Mouse (Mus musculus) forelimb bud, embryonic 11.5 days (tissue): Measurements from ENCODE around the gene Cdca3.

Experiments
- DNase-seq: peaks from one replicate; pipeline ENCODE4 v3.0.0-alpha.2; 2012; ENCODE audit warnings: low read depth, low spot score

Cdca3 gene

DNA sequence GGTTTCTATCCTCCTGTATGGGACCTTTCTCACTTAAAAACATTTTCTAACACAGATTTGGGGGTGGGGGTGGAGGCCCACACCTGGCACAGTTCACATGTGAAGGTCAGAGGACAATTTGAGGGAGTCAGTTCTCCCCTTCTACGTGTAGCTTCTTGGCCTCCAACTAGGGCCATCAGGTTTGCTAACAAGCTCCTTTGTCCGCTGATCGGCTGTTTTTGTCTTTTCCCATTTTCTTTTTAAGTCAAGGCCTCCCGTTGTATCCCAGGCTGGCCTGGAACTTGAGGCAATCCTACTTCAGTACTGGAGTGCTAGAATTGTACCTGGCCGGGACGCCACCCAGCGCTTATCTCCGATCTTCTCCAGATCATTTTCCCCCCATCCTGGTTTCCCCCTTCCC is 2.3 kb downstream of the Cdca3 start:
- DNase-seq: no peak

DNA sequence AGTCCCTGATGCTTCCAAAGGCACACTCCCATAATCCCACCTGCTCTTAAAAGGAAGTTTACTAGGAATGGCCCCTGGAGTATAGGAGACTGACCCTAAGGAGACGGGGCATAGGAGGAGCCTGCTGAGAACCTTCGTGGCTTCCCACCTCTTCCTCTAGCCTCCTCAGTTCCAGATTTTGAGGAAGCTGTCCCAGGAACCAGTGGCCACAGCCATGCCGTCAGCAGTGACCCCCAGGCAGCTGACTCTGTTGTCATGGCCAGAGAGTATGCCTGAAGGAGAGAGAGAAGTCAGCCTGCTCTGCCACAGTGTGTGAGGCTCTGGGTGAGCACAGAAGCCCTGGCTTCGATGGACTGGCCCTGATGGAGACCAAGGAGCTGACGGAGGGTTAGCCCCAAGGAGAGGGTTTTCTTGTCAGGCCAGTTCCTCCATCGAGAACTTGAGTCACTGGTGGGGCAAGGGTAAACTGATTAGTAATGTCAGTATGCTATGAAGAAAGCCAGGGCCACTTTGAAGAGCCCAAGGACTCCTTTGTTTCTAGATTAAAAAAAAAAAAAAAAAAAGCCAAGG is 5.2 kb downstream of the Cdca3 start:
- DNase-seq: no peak

DNA sequence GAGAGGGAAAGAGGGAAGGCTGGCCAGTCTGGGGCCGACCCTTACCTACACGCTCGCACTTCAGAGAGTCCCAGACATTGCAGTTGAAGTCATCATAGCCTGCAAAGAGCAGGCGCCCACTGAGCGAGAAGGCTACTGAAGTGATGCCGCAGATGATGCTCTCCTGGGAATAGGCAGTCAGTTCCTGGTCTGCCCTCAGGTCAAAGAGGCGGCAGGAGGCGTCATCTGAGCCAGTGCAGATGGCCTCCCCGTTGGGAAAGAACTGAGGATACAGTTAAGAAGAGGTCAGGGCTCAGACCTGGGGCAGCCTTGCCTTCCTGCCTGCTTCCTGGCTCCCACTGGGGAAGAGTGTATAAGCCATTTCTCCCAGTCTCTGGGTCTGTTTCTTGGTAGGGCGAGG is 6.2 kb downstream of the Cdca3 start:
- no peak for DNase-seq

DNA sequence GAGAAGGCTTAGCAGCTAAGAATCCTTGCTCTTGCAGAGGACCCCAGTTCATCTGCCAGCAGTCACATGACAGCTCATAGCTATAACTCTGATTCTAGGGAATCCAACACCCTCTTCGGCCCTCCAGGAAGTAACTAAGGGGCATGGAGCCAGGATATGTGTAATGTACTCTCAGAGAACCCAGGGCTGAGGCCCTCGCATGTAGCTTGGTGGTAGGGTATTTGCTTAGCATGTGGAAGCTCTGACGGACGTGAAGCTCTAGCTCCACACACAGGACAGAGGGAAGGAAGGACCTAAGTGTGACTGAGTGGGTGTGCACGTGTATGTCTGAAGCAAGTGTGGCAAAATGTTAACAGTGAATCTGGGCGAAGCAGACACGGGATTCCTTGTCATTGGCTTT is 7.1 kb downstream of the Cdca3 start:
- no peak for DNase-seq

DNA sequence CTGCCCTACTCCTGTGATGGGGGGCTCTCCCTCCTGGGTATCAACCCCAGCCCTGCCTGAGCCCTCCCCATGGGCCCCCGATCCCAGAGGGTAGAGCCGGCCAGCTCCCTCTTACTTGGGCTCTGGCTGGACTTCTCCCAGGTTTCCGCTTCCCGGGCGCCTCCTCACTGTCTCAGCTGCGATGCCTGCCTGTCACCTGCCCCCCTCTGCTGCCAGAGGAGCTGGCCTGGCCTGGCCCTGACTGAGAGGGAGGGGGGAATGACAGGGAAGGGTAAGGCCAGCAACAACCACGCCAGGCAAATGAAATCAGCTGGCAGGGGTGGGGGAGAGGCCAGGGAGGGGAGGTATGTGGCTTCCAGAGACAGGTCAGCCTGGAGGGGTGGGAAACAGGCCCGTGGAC is 10.5 kb downstream of the Cdca3 start:
- DNase-seq: no peak

- DNase-seq: no peak
These were observed 11.2 kb downstream of the Cdca3 start, which contains the start of gene Gnb3 for GRCm38 (mm10) chr6:124840241-124841167. Gnb3 (minus strand) TSS chr6:124840275.

DNA sequence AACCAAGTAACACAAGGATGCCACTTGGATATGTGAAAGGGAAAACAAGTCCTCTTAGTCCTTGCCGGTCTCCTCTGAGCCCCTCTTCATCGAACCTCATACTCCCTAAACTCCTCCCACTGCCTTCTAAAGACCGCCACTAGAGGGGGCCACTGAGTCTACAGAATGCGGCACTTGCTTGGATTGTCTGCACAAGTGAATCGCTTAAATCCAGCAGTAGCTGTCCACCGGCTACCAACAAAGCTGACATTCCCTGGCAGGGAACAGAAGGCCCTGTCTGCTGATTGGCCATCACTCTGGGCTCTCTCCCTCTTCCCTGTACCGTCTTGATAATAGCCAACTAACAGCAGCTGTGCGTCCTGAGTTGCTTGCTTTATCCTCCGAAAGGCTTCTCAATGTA is 18.0 kb downstream of the Cdca3 start:
- peak; percentile 95 for DNase-seq

GRCm38 (mm10) chr6:124850535-124850934 is 21.2 kb downstream of the Cdca3 start:
- DNase-seq: no peak

- DNase-seq: no peak
These were observed 25.3 kb downstream of the Cdca3 start for GRCm38 (mm10) chr6:124854647-124855046.

DNA sequence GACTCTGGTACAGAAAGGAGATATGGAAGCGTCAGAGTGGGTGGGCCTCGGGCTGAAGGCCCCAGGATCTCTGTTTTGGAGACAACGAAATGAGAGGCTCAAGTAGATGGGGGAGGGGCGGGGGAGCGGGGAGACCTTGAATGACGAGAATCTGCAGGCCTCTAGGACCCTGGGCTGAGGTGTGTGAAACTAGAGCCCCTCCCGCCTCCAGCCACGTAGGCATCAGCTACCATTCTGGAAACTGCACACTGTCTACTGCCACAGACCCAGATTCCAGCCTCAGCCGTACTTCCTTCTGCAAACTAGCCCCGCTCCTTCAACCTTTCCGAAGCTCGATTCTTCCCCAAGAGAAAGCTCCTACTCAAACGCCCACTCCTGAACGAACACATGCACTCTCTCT is 27.0 kb downstream of the Cdca3 start:
- DNase-seq: peak; percentile 75

DNA sequence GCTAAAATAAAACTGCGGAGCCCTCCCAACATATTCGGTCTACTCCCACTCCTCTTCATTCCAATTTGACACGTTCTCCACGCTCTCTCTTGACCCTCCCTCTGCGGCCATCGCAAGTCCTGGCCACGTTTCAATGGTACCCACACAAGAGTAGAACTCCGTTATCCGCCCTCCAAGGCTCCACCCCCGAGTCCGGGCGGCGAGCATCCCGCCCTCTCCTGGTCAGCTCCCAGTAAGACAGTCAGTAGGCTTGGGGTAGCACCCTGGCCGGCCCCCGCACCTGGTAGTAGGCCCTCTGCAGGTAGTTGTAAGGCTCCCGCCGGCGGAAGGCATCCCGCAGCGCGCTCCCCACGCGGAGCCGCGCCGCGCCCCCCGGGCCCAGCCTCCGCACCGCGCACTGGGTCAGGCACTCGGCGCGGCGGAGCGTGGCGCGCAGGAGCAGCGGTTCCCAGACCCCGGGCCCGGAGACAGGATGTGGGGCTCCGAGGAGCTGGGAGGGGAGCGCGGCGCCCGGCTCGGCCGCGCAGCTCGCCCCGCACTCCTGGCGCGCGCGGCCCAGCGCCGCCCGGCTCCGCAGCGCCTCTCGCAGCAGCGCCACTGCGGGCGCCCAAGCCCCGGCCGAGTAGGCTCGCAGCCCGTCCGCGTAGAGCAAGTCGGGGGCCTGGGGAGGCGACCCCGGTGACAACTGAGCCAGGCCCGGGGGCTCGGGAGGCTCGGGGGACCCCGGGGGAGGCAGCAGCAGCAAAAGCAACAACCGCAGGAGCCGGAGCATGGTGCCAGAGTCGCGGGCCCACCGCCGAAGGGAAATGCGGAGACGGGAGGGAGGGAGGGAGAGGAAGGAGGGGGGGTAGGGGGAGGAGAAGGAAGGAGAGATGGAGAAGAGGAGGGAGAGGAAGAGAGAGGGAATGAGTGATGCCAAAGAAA is 27.8 kb downstream of the Cdca3 start, which contains the start of gene P3h3:
Gene P3h3 (minus strand): TSS at position 837 of the 924 bp plus-strand sequence.
- DNase-seq: peak; percentile 92

DNA sequence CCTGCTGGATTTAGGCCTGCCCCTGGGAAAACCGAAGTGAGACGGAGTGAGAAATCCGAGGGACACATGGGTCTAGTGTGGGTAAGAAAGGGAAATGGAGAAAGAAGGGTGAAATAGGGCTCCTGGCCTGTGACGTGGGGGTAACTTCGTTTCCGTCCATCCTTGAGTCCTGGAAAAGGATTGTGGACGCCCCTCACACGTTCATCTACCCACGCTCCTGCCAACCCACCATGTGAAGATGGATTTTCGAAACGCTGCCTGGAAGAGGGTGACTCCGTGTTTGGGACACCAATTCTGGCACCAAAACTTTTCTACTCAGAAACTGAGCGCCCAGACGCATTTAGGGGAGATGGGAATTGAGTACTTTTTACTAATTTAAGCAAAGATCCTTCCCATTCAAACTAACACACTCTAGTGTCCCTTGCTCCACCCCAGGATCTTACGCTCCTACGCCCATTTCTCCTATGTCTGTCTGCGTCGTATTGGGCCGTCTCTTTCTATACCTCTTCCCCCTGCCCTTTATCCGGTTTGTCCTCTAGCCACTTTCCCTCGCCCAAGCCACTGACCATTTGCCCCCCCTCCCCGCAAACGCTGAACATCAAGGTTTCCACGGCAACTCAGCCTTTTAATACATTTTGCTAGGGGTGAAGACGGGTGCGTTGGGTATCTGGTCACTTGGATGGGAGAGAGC is 28.6 kb downstream of the Cdca3 start:
- no peak for DNase-seq

DNA sequence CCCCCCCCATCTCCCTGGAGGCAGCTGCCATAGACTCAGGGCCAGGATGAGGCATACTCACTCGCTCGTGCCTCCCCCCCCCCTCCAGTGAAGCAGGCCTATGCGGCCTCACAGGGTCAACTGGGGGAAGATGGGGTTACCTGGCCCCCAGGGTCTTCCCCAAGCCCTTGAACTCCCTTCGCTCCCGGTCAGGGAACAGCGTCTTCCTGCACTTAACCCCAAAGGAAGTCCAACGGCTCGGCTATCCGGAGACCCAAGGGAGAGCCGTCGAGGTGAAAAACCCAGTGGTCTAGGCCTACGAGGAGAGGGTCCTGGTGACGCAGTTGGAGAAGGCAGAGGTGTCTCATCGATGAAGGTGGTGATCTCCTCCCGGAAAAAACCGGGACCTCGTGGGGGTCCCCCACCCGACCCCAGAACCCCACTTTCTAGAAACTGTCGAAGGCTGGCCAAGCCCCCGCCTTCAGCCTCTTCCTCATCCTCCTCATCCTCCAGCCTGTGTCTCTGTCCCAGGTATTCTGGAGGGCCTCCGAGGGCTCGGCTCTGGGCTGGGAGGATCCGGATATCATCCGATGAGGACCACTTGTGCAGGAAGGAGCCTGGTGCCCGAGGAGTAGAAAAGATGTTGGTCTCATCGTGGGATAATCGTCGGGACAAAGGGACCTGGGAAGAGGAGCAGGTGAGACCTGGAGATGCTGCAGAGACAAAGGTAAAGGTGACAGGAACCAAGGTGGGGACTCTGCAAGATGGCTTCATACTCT is 29.4 kb downstream of the Cdca3 start:
- no peak for DNase-seq

- peak; percentile 79 for DNase-seq
These were observed 30.4 kb downstream of the Cdca3 start for GRCm38 (mm10) chr6:124859725-124860124.

DNA sequence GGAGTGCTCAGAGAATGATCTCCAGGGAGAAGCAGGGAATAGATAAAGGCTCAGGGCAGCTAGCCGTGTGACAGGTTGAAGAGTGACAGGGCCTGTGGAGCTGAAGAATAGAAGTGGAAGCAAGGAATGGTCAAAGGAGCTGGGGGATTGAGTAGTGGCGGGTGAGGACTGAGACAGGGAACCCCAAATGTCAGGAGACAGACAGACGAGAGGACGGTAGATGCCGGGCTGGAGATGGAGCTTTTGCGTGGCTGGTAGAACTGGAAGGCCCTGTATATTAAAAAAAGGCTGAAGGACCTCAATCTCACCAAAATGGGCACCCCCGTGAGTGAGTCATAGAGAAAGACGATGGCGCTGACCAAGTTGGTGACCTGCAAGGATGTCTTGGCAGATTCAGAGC is 31.2 kb downstream of the Cdca3 start:
- DNase-seq: no peak

DNA sequence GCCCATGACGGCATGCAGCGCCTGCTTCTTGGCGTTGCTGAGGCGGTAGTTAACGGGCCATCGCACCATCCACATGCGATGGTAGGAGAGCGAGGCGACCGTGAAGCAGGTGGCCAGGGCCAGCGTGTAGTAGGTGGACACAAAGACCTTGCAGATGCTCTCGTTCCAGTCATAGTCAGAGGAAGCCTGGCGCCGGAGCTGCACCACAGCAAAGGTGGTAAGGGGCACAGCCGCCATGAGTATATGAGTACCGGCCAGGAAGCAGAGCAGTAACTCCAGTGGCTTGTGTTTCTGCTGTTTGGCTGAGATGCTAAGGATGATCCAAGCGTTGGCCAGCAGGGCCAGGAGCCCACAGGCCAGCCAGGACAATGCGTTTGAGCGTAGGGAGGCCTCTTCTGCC is 31.9 kb downstream of the Cdca3 start:
- no peak for DNase-seq

DNA sequence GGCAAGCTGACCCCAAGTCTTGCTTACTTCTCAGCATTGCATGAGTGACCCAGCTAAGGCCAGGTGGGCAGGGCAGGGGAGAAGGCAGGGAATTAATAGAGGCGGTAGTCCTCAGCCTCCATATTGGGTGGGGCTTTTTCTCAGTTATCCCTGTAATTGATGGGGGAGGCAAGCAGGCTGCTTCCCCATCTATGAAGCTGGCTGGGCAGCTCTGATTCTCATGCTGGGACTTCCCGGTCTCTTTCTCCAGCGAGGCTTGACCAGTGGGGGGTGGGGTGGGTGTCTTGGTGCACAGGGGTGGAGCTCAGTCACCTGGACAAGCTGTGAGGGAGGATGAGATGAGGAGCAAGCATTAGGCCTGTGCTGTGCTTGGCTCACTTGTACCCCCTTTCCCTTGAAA is 32.5 kb downstream of the Cdca3 start:
- no peak for DNase-seq

- no peak for DNase-seq
These were observed 33.2 kb downstream of the Cdca3 start for GRCm38 (mm10) chr6:124862406-124863124.

GRCm38 (mm10) chr6:124863125-124863657 is 33.8 kb downstream of the Cdca3 start:
- no peak for DNase-seq
